Mouse (Mus musculus) cerebellum, postnatal 36 days (tissue): ENCODE measurements at regions not wholly inside any gene's neighbourhood (a gene's known extent, or its start where the extent isn't known, plus 50 kb on each side); places are given as distances from the start of the nearest gene placed in this dataset.
A peak's percentile ranks its signal among the peaks of the same experiment; 100 is the strongest.

Experiments used
- DNase-seq, 2 experiments: peaks; one replicate each; pipeline ENCODE4 v3.0.0; 2021 to 2022; ENCODE audit warnings: mixed read lengths in 2 of 2

- no peak for DNase-seq
These were observed 320.4 kb downstream of the Atp6ap1l start for GRCm38 (mm10) chr13:90584766-90585165.

GRCm38 (mm10) chr13:90575371-90575770, 329.8 kb downstream of the Atp6ap1l start:
- no peak for DNase-seq

GRCm38 (mm10) chr13:90572580-90572979, 332.6 kb downstream of the Atp6ap1l start:
- DNase-seq = no peak

- no peak for DNase-seq
These were observed 341.8 kb downstream of the Atp6ap1l start for GRCm38 (mm10) chr13:90563183-90563840.

GRCm38 (mm10) chr13:90560095-90560494, 345.1 kb downstream of the Atp6ap1l start:
- DNase-seq = no peak

DNA sequence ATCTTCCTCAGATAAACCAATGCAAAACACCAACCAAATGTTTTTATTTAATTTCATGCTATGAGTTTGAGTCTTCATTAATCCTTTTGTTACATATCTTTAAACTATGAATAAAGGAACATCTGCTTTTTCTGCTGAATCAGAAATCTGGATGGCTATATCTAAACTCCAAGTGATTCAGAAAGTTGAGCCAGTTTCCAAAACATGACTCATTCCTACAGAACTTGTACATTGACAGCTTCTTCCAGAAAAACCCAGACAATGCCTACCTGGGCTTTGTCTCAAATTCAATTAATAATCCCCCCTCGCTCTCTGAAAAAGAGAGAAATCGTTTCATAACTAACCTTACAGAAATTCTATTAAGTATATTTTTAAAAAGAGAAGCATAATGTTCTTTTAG, 345.7 kb downstream of the Atp6ap1l start:
- DNase-seq = no peak

- no peak for DNase-seq
These were observed 354.0 kb downstream of the Atp6ap1l start for GRCm38 (mm10) chr13:90551166-90551565.

- no peak for DNase-seq
These were observed 358.7 kb downstream of the Atp6ap1l start for GRCm38 (mm10) chr13:90546288-90547035.

- no peak for DNase-seq
These were observed 359.3 kb downstream of the Atp6ap1l start for GRCm38 (mm10) chr13:90545816-90546215.

GRCm38 (mm10) chr13:90537525-90537924, 367.6 kb downstream of the Atp6ap1l start:
- no peak for DNase-seq

GRCm38 (mm10) chr13:90526998-90527397, 378.2 kb downstream of the Atp6ap1l start:
- no peak for DNase-seq

GRCm38 (mm10) chr13:90525801-90526200, 379.4 kb downstream of the Atp6ap1l start:
- no peak for DNase-seq

DNA sequence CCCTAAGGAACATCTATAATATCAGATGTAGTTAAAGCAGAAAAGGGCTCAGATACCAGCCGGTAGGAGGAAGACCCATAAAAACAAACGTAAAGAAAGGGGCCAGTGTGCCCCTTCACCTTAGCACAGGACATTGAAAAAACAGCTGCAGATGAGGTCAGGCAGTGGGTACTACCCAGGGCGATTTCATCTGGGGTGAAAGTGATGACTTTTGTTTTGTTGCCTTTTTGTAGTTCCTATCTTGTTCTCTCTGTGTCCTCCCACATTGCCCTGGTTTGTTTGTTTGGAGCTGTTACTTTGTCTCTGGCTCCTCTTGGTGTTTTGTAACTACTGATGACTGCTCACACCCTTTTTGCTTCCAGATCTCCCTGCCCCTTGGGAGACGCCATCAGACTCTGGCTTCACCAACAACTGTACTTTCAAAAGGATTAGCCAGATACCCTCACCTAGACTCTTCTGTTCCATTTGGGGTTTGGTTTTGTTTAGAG, 383.4 kb downstream of the Atp6ap1l start:
- DNase-seq = no peak

GRCm38 (mm10) chr13:90520992-90521757, 384.0 kb downstream of the Atp6ap1l start:
- DNase-seq = no peak

DNA sequence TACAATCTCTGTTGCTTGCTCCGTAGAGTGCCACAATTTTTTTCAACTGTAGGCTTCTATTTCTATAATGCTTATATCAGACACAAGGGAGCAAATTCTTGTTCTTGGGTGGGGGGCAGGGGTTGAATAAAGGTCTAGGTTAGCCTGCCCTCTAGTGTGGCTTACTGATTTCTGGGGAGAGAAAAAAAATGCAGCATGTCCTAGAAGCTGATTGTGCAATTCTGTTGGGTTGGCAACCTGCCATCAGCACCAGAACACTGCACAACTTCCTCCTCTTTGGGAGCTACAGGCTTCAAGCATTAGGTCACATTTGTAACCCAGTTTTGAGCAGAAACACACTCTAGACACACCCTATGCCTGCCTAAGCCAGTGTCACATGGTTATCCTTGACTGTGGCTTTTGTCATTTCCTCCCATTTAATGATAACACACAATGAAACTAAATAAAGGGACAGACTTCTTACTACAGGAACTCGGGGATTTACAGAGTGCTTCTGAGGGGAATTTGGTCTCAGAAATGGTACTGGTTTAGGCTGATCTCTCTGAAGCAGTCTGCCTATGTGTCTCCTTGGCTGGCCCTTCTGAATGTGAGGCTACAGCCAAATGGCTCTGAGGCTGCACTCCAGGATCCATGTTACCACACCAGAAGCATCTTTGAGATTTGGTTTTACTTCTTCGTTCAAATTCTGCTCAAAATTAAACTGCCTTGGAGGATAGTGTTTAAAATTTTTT, 389.2 kb downstream of the Atp6ap1l start:
- DNase-seq = peak; percentile 17 to 25

- DNase-seq = no peak
These were observed 391.3 kb downstream of the Atp6ap1l start for GRCm38 (mm10) chr13:90513867-90514266.

- DNase-seq = no peak
These were observed 392.3 kb downstream of the Atp6ap1l start for GRCm38 (mm10) chr13:90512786-90513401.

GRCm38 (mm10) chr13:90510479-90510878, 394.7 kb downstream of the Atp6ap1l start:
- no peak for DNase-seq

- no peak for DNase-seq
These were observed 402.0 kb downstream of the Atp6ap1l start for GRCm38 (mm10) chr13:90503188-90503587.

DNA sequence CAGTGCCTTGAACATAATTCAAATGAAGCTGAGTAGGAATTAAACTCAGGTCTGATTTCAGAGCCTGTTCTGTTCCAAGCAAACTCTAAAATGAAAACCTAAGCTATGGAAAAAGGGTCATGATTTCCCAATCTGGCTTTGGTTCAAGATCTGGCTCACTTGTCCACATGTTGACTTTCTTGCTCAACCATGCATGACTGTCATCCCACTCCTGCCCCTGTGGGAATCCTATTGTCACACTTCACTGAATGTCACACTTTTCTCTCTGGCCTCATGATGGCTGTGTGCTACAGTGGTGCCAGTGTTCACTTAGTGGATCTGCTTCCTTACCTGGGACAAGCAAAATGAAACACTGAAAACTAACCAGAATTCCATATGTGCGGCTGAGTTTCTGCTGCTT, 403.0 kb downstream of the Atp6ap1l start:
- no peak for DNase-seq

GRCm38 (mm10) chr13:90498978-90499377, 406.2 kb downstream of the Atp6ap1l start:
- DNase-seq = no peak

- DNase-seq = no peak
These were observed 407.6 kb downstream of the Atp6ap1l start for GRCm38 (mm10) chr13:90497573-90497972.
